Mouse (Mus musculus) liver, adult 2 months (tissue): ENCODE measurements at regions not wholly inside any gene's neighbourhood (a gene's known extent, or its start where the extent isn't known, plus 50 kb on each side); places are given as distances from the start of the nearest gene placed in this dataset.

Experiments used
- CTCF ChIP-seq: fragments of 200-500 bp; IDR thresholded peaks from 2 replicates; pipeline ENCODE4 v1.5.1; 2011; ENCODE audit warnings: low read depth, low read length, control low read depth
- POLR2A ChIP-seq: fragments of 200-500 bp; IDR thresholded peaks from 2 replicates; pipeline ENCODE4 v1.6.1; 2011; ENCODE audit warnings: low read length, control low read depth; ENCODE audit not compliant: insufficient read depth; ENCODE audit errors: extremely low read depth

GRCm38 (mm10) chr13:25932365-25932764, 662.1 kb upstream of the Nrsn1 start:
- TF ChIP-seq POLR2A: no peak
- TF ChIP-seq CTCF: no peak
